Mouse (Mus musculus) E14TG2a.4 (cell line): ENCODE data around the gene Alox5.

Experiments used
- CTCF ChIP-seq: conservative IDR thresholded peaks from 2 replicates; pipeline ENCODE4 v1.5.1; 2014; ENCODE audit warnings: low read length
- NANOG ChIP-seq: IDR thresholded peaks from 2 replicates; pipeline ENCODE4 v1.6.1; 2014; ENCODE audit warnings: borderline replicate concordance, low read length, mixed read lengths
- POU5F1 ChIP-seq: IDR thresholded peaks from 2 replicates; pipeline ENCODE4 v1.6.1; 2014; ENCODE audit warnings: low read length, borderline replicate concordance

DNA sequence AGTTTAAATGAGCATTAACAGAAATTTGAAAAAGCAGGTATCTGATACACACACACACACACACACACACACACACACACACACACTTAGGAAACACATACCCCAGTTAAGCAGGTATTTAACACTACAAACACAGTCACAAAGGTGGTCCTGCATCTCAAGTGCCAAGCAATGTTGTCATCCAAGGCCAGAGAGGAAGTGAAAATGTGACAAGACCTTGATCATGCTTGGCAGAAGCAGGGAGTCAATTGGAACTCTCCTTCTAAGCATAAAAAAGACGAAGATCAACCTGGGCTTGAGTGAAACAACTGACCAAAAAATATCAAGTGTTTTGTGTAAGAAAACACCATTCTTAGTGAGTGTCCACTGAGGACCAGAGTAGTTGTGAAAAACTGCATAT is 35.0 kb upstream of the Alox5 start:
- TF ChIP-seq CTCF: no peak
- TF ChIP-seq POU5F1: no peak
- no peak for TF ChIP-seq NANOG
